Mouse (Mus musculus) heart, adult 9 months (tissue): ENCODE data around the gene Nckap5.

Source experiments
- DNase-seq, 2 experiments: peaks; one replicate each; pipeline ENCODE4 v3.0.0; 2022; ENCODE audit warnings: low spot score in 2 of 2

Gene Nckap5

GRCm38 (mm10) chr1:126473044-126473443, 357.6 kb downstream of the Nckap5 start:
- no peak for DNase-seq

- no peak for DNase-seq
Observed at GRCm38 (mm10) chr1:126471419-126471818, 359.2 kb downstream of the Nckap5 start.

- DNase-seq, result no peak
Observed at GRCm38 (mm10) chr1:126470883-126471282, 359.7 kb downstream of the Nckap5 start.

- DNase-seq, result no peak
Observed at GRCm38 (mm10) chr1:126469818-126470544, 360.6 kb downstream of the Nckap5 start.

GRCm38 (mm10) chr1:126461527-126462354, 368.9 kb downstream of the Nckap5 start:
- peak in 1 of 2 experiments; percentile 9 for DNase-seq

GRCm38 (mm10) chr1:126457739-126458138, 372.9 kb downstream of the Nckap5 start:
- no peak for DNase-seq

GRCm38 (mm10) chr1:126454504-126455173, 376.0 kb downstream of the Nckap5 start:
- DNase-seq, result no peak

GRCm38 (mm10) chr1:126451472-126451871, 379.1 kb downstream of the Nckap5 start:
- no peak for DNase-seq

GRCm38 (mm10) chr1:126449424-126449823, 381.2 kb downstream of the Nckap5 start:
- no peak for DNase-seq

GRCm38 (mm10) chr1:126443890-126444289, 386.7 kb downstream of the Nckap5 start:
- DNase-seq, result peak in 1 of 2 experiments; percentile 37

GRCm38 (mm10) chr1:126442723-126443122, 387.9 kb downstream of the Nckap5 start:
- DNase-seq, result no peak

- no peak for DNase-seq
Observed at GRCm38 (mm10) chr1:126438000-126438572, 392.5 kb downstream of the Nckap5 start.

GRCm38 (mm10) chr1:126436937-126437667, 393.5 kb downstream of the Nckap5 start:
- DNase-seq, result no peak

- DNase-seq, result no peak
Observed at GRCm38 (mm10) chr1:126432285-126432684, 398.3 kb downstream of the Nckap5 start.

GRCm38 (mm10) chr1:126431594-126431993, 399.0 kb downstream of the Nckap5 start:
- DNase-seq, result peak in 1 of 2 experiments; percentile 64

GRCm38 (mm10) chr1:126411426-126411825, 419.2 kb downstream of the Nckap5 start:
- peak; percentile 23 to 26 for DNase-seq

- peak in 1 of 2 experiments; percentile 12 for DNase-seq
Observed at GRCm38 (mm10) chr1:126407886-126408285, 422.7 kb downstream of the Nckap5 start.

- DNase-seq, result no peak
Observed at GRCm38 (mm10) chr1:126405543-126405942, 425.1 kb downstream of the Nckap5 start.

- DNase-seq, result no peak
Observed at GRCm38 (mm10) chr1:126403970-126404369, 426.6 kb downstream of the Nckap5 start.

- no peak for DNase-seq
Observed at GRCm38 (mm10) chr1:126391204-126391603, 439.4 kb downstream of the Nckap5 start.

- no peak for DNase-seq
Observed at GRCm38 (mm10) chr1:126377339-126377980, 453.1 kb downstream of the Nckap5 start.
